8 mouse cellular contexts compared by ENCODE assay signal in the genomic region with DNA sequence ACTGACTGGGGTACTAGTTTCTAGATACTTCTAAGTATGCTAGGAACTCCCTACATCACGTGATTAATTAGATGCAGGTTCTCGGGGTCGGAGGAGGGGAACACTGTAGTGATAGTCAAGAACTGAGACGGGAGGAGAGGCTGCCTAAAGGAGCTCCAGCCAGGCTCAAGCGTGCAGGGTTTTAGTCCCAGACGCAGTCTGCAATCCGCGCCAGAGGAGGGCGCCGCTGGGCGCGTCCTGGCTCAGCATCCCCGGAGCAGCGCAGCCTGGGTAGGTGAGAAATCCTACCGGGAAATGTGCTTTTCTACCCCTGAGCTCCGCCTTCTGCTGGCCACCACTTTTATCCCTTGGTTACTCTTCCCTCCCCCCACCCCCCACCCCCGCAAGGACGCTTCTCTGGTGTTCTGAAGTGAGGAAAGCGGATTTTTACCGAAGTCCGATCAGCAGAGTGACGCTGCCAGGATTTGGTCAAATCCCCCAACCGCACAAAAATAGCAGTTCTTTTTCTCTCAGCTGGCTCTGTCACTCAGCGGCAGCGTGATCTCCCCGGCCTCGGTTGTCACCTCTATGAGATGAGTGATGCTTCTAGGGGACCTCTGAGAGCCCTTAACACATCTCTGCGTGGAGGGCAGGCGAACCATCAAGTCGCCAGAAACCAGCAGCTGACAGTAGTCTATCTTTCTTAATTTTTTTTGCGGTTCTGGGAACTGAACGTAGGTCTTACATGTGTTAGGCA. TPM values are rescaled to one million over a fixed set of nuclear protein-coding genes. Genes with fewer than 3 reads are reported as not detected.
DNase-seq lines count a peak whose midpoint lies in the region; ATAC-seq and TF ChIP-seq lines count a peak whose summit lies in the region.

No protein-coding gene starts in this region.

- H3K4me2 ChIP-seq in heart, postnatal 0 days (ENCODE audit: low read depth, low read length): peak overlapping the region; percentile 49
- H3K4me2 ChIP-seq in liver, embryonic 15.5 days: peak overlapping the region; percentile 57
- H3K4me2 ChIP-seq in neural tube, embryonic 12.5 days (replicated peaks): peak overlapping the region; percentile 61

- peak; percentile 73; the same call in 1 of the 2 replicates for ATAC-seq in erythroid progenitor cell, adult 5-6 weeks (replicated peaks; ENCODE audit: low FRiP score, poor library complexity, severe bottlenecking)
- peak; percentile 57; the same call in 1 of the 2 replicates for ATAC-seq in heart, postnatal 0 days (ENCODE audit: insufficient read depth, low read depth)
- ATAC-seq in liver, embryonic 15.5 days (ENCODE audit: insufficient read depth): no peak
- peak; percentile 58 for ATAC-seq in neural tube, embryonic 12.5 days (ENCODE audit: low FRiP score, low read depth)

- no peak overlapping the region for H3K27ac ChIP-seq in bone marrow macrophage, adult 2 months (ENCODE audit: insufficient read depth, low read depth, low read length)
- H3K27ac ChIP-seq in heart, postnatal 0 days (ENCODE audit: low read depth): no peak overlapping the region
- no peak overlapping the region for H3K27ac ChIP-seq in liver, embryonic 15.5 days (replicated peaks)
- no peak overlapping the region for H3K27ac ChIP-seq in neural tube, embryonic 12.5 days

- H3K4me1 ChIP-seq in bone marrow macrophage, adult 2 months (ENCODE audit: control insufficient read depth, insufficient read depth, low read length): peaks cover 9% of the 10 kb centered on the region
- H3K4me1 ChIP-seq in heart, postnatal 0 days (ENCODE audit: control insufficient read depth, insufficient read depth): no peaks in the 10 kb centered on the region
- peaks cover 20% of the 10 kb centered on the region for H3K4me1 ChIP-seq in liver, embryonic 15.5 days (replicated peaks)
- no peaks in the 10 kb centered on the region for H3K4me1 ChIP-seq in neural tube, embryonic 12.5 days

- peak; percentile 9; the same call in 1 of the 2 replicates for TF ChIP-seq CTCF in bone marrow macrophage, adult 2 months (IDR thresholded peaks at IDR 0.05; ENCODE audit: low read depth, low read length)
- TF ChIP-seq CTCF in heart, postnatal 0 days (IDR thresholded peaks at IDR 0.05; ENCODE audit: low read depth): peak; percentile 51

- peak; percentile 50 to 54 for DNase-seq in B cell, adult 2 months
- DNase-seq in heart, postnatal 0 days (ENCODE audit: low spot score): peak; percentile 22
- DNase-seq in kidney, postnatal 36 days: peak; percentile 19 to 73
- peak; percentile 40 for DNase-seq in thymus, postnatal 14 days

- H3K4me3 ChIP-seq in bone marrow macrophage, adult 2 months (ENCODE audit: insufficient read depth, low read length): no peak overlapping the region
- peak overlapping the region; percentile 21 for H3K4me3 ChIP-seq in heart, postnatal 0 days (ENCODE audit: low read depth, low read length)
- peak overlapping the region; percentile 31 for H3K4me3 ChIP-seq in liver, embryonic 15.5 days (replicated peaks)
- H3K4me3 ChIP-seq in neural tube, embryonic 12.5 days: peak overlapping the region; percentile 22

- no peaks in the 10 kb centered on the region for H3K9me3 ChIP-seq in heart, postnatal 0 days (replicated peaks; ENCODE audit: control insufficient read depth, low read length)
- H3K9me3 ChIP-seq in liver, embryonic 15.5 days (replicated peaks): no peaks in the 10 kb centered on the region
- no peaks in the 10 kb centered on the region for H3K9me3 ChIP-seq in neural tube, embryonic 12.5 days

- no peak for TF ChIP-seq EP300 in heart, postnatal 0 days (IDR thresholded peaks at IDR 0.05; ENCODE audit: low read depth)

- no peak for TF ChIP-seq POLR2A in bone marrow macrophage, adult 2 months (IDR thresholded peaks at IDR 0.05; ENCODE audit: borderline replicate concordance, low read depth, low read length)

- H3K9ac ChIP-seq in heart, postnatal 0 days (replicated peaks; ENCODE audit: low read depth, low read length): no peak overlapping the region
- H3K9ac ChIP-seq in liver, embryonic 15.5 days: no peak overlapping the region
- H3K9ac ChIP-seq in neural tube, embryonic 12.5 days: 0 out of 2 replicates have a peak overlapping the region, but pooled peaks have one; percentile 38

- WGBS in heart, postnatal 0 days: 7% methylated on average over 32 of the region's 32 CpGs
- 9% methylated on average over 32 of the region's 32 CpGs for WGBS in liver, embryonic 15.5 days (ENCODE audit: insufficient replicate concordance)
- WGBS in neural tube, embryonic 12.5 days: 16% methylated on average over 32 of the region's 32 CpGs

- no peaks in the 10 kb centered on the region for H3K27me3 ChIP-seq in heart, postnatal 0 days (ENCODE audit: control insufficient read depth, insufficient read depth, low read length)
- H3K27me3 ChIP-seq in liver, embryonic 15.5 days: peaks cover 24% of the 10 kb centered on the region
- no peaks in the 10 kb centered on the region for H3K27me3 ChIP-seq in neural tube, embryonic 12.5 days (replicated peaks)

- H3K36me3 ChIP-seq in heart, postnatal 0 days (replicated peaks; ENCODE audit: control insufficient read depth, insufficient read depth, low read length): no peaks in the 10 kb centered on the region
- H3K36me3 ChIP-seq in liver, embryonic 15.5 days (replicated peaks): no peaks in the 10 kb centered on the region
- H3K36me3 ChIP-seq in neural tube, embryonic 12.5 days: no peaks in the 10 kb centered on the region

RNA-seq across cellular contexts. Expression of gene Tbk1, which starts 53.3 kb away (rescaled TPM):
- 102 and 107 TPM in 2 replicates for polyA plus RNA-seq in bone marrow macrophage, adult 2 months (2012; ENCODE audit: insufficient read depth, insufficient read length, missing spikeins)
- total RNA-seq in erythroid progenitor cell, adult 5-6 weeks (2015; ENCODE audit: low replicate concordance): 44.0 and 53.2 TPM in 2 replicates
- total RNA-seq in erythroid progenitor cell, adult 5-6 weeks (2017; ENCODE audit: low replicate concordance): 75.9 and 109 TPM in 2 replicates
- total RNA-seq in heart, postnatal 0 days (2014; rRNA removed; ENCODE audit: low replicate concordance): 12.5 and 23.3 TPM in 2 replicates
- 15.5 and 15.7 TPM in 2 replicates for polyA plus RNA-seq in heart, postnatal 0 days (2015; fragmentation: Nextera tagmentation; extraction: Ambion mirVana)
- polyA plus RNA-seq in liver, embryonic 15.5 days (2015; fragmentation: Nextera tagmentation; extraction: Ambion mirVana): 19.7 TPM in 2 replicates
- 33.6 and 35.8 TPM in 2 replicates for polyA plus RNA-seq in neural tube, embryonic 12.5 days (2016; fragmentation: Nextera tagmentation; extraction: Ambion mirVana)

RNA-seq across cellular contexts. Expression of gene Rassf3, which starts 57.2 kb away (rescaled TPM):
- polyA plus RNA-seq in bone marrow macrophage, adult 2 months (2012; ENCODE audit: insufficient read depth, insufficient read length, missing spikeins): 59.8 and 65.1 TPM in 2 replicates
- total RNA-seq in erythroid progenitor cell, adult 5-6 weeks (2015; ENCODE audit: low replicate concordance): 9.2 and 9.7 TPM in 2 replicates
- 6.9 and 8.0 TPM in 2 replicates for total RNA-seq in erythroid progenitor cell, adult 5-6 weeks (2017; ENCODE audit: low replicate concordance)
- 27.9 and 32.3 TPM in 2 replicates for total RNA-seq in heart, postnatal 0 days (2014; rRNA removed; ENCODE audit: low replicate concordance)
- 22.0 and 23.4 TPM in 2 replicates for polyA plus RNA-seq in heart, postnatal 0 days (2015; fragmentation: Nextera tagmentation; extraction: Ambion mirVana)
- polyA plus RNA-seq in liver, embryonic 15.5 days (2015; fragmentation: Nextera tagmentation; extraction: Ambion mirVana): 11.3 and 11.9 TPM in 2 replicates
- 11.4 and 13.5 TPM in 2 replicates for polyA plus RNA-seq in neural tube, embryonic 12.5 days (2016; fragmentation: Nextera tagmentation; extraction: Ambion mirVana)
